In genomic region chr15:80533274-80533673, GRCm38 (mm10) we compare ENCODE assay signal across 29 mouse cellular contexts. TPM values are rescaled to one million over a fixed set of nuclear protein-coding genes. Genes with fewer than 3 reads are reported as not detected.
DNase-seq lines count a peak whose midpoint lies in the region; ATAC-seq and TF ChIP-seq lines count a peak whose summit lies in the region.
"Had no signal": no experiment of that assay in that cellular context is flagged by ENCODE, and none has a peak within 500 bp of the region (broad histone marks: within the 10 kb centered on the region; RNA-seq: fewer than 3 reads in every experiment).

No protein-coding gene starts in this region.

- WGBS in liver, embryonic 12.5 days (ENCODE audit: insufficient replicate concordance): 59% methylated on average over 6 of the region's 6 CpGs
- 68% methylated on average over 6 of the region's 6 CpGs for WGBS in liver, postnatal 0 days (ENCODE audit: insufficient replicate concordance)
- WGBS in macrophage (ENCODE audit: missing documents): 63% methylated on average over 6 of the region's 6 CpGs

- H3K79me2 ChIP-seq in macrophage (ENCODE audit: inconsistent target): no peaks in the 10 kb centered on the region

- CTCF ChIA-PET in Patski (lab: Charles Lee): no interaction called here

- peak overlapping the region; percentile 61; the same call in 1 of the 2 replicates for H3K9ac ChIP-seq in liver, embryonic 12.5 days
- no peak overlapping the region for H3K9ac ChIP-seq in liver, postnatal 0 days (replicated peaks)
- H3K9ac ChIP-seq: forebrain, embryonic 13.5 days; heart, embryonic 12.5 days; hindbrain, embryonic 14.5 days; limb, embryonic 15.5 days; midbrain, embryonic 12.5 days had no signal

- peak; percentile 33 to 40 for DNase-seq in frontal cortex, postnatal 36 days (ENCODE audit: low spot score in 2 of 2)
- no peak for DNase-seq in frontal cortex, postnatal 25 days (ENCODE audit: low spot score in 2 of 2)
- DNase-seq in liver, postnatal 0 days: no peak
- peak; percentile 20 for DNase-seq in Patski (ENCODE audit: low read depth, low spot score)
- DNase-seq in cerebellum, adult 18-20 months: no peak
- DNase-seq: adrenal gland, adult 8-10 months; B cell, adult 2 months; heart, postnatal 14 days; kidney, adult 9 months; kidney, postnatal 25 days had no signal

- no peak overlapping the region for H3K4me3 ChIP-seq in liver, embryonic 12.5 days
- no peak overlapping the region for H3K4me3 ChIP-seq in liver, postnatal 0 days (ENCODE audit: low read depth, low read length)
- no peak overlapping the region for H3K4me3 ChIP-seq in macrophage (ENCODE audit: inconsistent target)
- H3K4me3 ChIP-seq: forebrain, embryonic 13.5 days; heart, embryonic 12.5 days; limb, embryonic 15.5 days; midbrain, embryonic 12.5 days had no signal

- H3K4me2 ChIP-seq in liver, embryonic 12.5 days: peak overlapping the region; percentile 63; the same call in 1 of the 2 replicates
- no peak overlapping the region for H3K4me2 ChIP-seq in liver, postnatal 0 days (ENCODE audit: low read depth, low read length)
- H3K4me2 ChIP-seq: forebrain, embryonic 13.5 days; heart, embryonic 12.5 days; hindbrain, embryonic 14.5 days; limb, embryonic 15.5 days; midbrain, embryonic 12.5 days had no signal

- no peak for ATAC-seq in liver, embryonic 12.5 days
- no peak for ATAC-seq in liver, postnatal 0 days
- peak; percentile 48 for ATAC-seq in Patski
- no peak for ATAC-seq in activated CD4-positive, CD25-positive, alpha-beta regulatory T cell, adult 4 months
- ATAC-seq: forebrain, embryonic 13.5 days; lung, postnatal 0 days had no signal

- peaks cover 55% of the 10 kb centered on the region for H3K4me1 ChIP-seq in liver, embryonic 12.5 days
- peaks cover 16% of the 10 kb centered on the region for H3K4me1 ChIP-seq in liver, postnatal 0 days (ENCODE audit: insufficient read depth)
- H3K4me1 ChIP-seq: limb, embryonic 15.5 days had no signal

- no peaks in the 10 kb centered on the region for H3K9me3 ChIP-seq in liver, embryonic 12.5 days (replicated peaks)
- H3K9me3 ChIP-seq in liver, postnatal 0 days (ENCODE audit: low read length): no peaks in the 10 kb centered on the region
- H3K9me3 ChIP-seq: forebrain, embryonic 13.5 days; heart, embryonic 12.5 days; limb, embryonic 15.5 days; midbrain, embryonic 12.5 days had no signal

- in situ Hi-C loops in Patski (cut with MboI; ENCODE audit: low pct_unique_long_range_greater_than_20kb): no loop called here

- no peak for TF ChIP-seq EP300 in liver, postnatal 0 days (IDR thresholded peaks at IDR 0.05; ENCODE audit: low read depth)

- peak overlapping the region; percentile 93 for H3K27ac ChIP-seq in liver, embryonic 12.5 days
- H3K27ac ChIP-seq in liver, postnatal 0 days (ENCODE audit: low read depth): no peak overlapping the region
- H3K27ac ChIP-seq in macrophage: peak overlapping the region; percentile 21
- H3K27ac ChIP-seq: forebrain, embryonic 13.5 days; hindbrain, embryonic 14.5 days; limb, embryonic 15.5 days; midbrain, embryonic 12.5 days had no signal

- POLR2A ChIA-PET in Patski (lab: Charles Lee): no interaction called here

- no peaks in the 10 kb centered on the region for H3K36me3 ChIP-seq in liver, embryonic 12.5 days
- no peaks in the 10 kb centered on the region for H3K36me3 ChIP-seq in liver, postnatal 0 days (replicated peaks; ENCODE audit: insufficient read depth, low read length)
- H3K36me3 ChIP-seq in macrophage (ENCODE audit: inconsistent target): no peaks in the 10 kb centered on the region
- H3K36me3 ChIP-seq: heart, embryonic 12.5 days; limb, embryonic 15.5 days; midbrain, embryonic 12.5 days had no signal

- no peak for TF ChIP-seq CTCF in liver, postnatal 0 days (IDR thresholded peaks at IDR 0.05; ENCODE audit: low read depth)
- no peak for TF ChIP-seq CTCF in Patski (IDR thresholded peaks at IDR 0.05)

- peaks cover 6% of the 10 kb centered on the region; the same call in 1 of the 2 replicates for H3K27me3 ChIP-seq in liver, embryonic 12.5 days (replicated peaks)
- no peaks in the 10 kb centered on the region for H3K27me3 ChIP-seq in liver, postnatal 0 days (ENCODE audit: insufficient read depth, low read length)
- peaks cover 6% of the 10 kb centered on the region for H3K27me3 ChIP-seq in Patski
- H3K27me3 ChIP-seq: forebrain, embryonic 13.5 days; limb, embryonic 15.5 days had no signal

RNA-seq across cellular contexts. Expression of gene Enthd1, which starts 31.7 kb away (rescaled TPM):
- polyA plus RNA-seq in liver, embryonic 12.5 days (2016; fragmentation: Nextera tagmentation; extraction: Ambion mirVana): not detected in 2 replicates
- polyA plus RNA-seq in liver, postnatal 0 days (2015; fragmentation: Nextera tagmentation; extraction: Ambion mirVana): not detected in 2 replicates
- polyA plus RNA-seq in Patski (2021) (not detected), macrophage (2018) (not detected in 3 replicates)
- total RNA-seq in macrophage (2018; cell fraction: chromatin; rRNA removed): under 1 TPM in 1 of 26 experiments, not detected in 25; 0.21 TPM
- total RNA-seq in macrophage (2018; cell fraction: cytosol; rRNA removed): under 1 TPM in 11 of 26 experiments, not detected in 15; 0.05 to 0.17 (median 0.09) TPM
- total RNA-seq in macrophage (2018; cell fraction: nucleus; rRNA removed): under 1 TPM in 3 of 26 experiments, not detected in 23; 0.27 to 0.36 (median 0.28) TPM
- polyA plus RNA-seq in activated CD4-positive, CD25-positive, alpha-beta regulatory T cell, adult 4 months (2017; shearing (Covaris generic)): under 1 TPM in 1 of 2 experiments, not detected in 1; 0.38 TPM
- total RNA-seq: adrenal gland, adult 8-10 months; gastrocnemius, adult 8-10 months; granulocyte monocyte progenitor cell, adult 5-6 weeks; heart, postnatal 14 days; layer of hippocampus, postnatal 10 days; left cerebral cortex, postnatal 36 days; megakaryocyte progenitor cell, adult 5-6 weeks; monocyte, adult 5-6 weeks had no signal
- polyA plus RNA-seq: brain, embryonic 14.5 days; forebrain, embryonic 13.5 days; heart, embryonic 12.5 days; hindbrain, embryonic 14.5 days; intestine, embryonic 14.5 days; lung, postnatal 0 days; midbrain, embryonic 12.5 days; neural tube, embryonic 11.5 days; stomach, embryonic 16.5 days had no signal

RNA-seq across cellular contexts. Expression of gene Grap2, which starts 39.1 kb away (rescaled TPM):
- polyA plus RNA-seq in liver, embryonic 12.5 days (2016; fragmentation: Nextera tagmentation; extraction: Ambion mirVana): 28.9 and 29.0 TPM in 2 replicates
- polyA plus RNA-seq in liver, postnatal 0 days (2015; fragmentation: Nextera tagmentation; extraction: Ambion mirVana): 12.1 and 13.3 TPM in 2 replicates
- polyA plus RNA-seq in Patski (2021) (not detected), macrophage (2018) (0.42 to 1.1 TPM (median 0.66 TPM) in 3 replicates)
- 1 to 10 TPM in 13 of 26 experiments, under 1 TPM in 10, not detected in 3; 0.16 to 2.2 (median 1.1) TPM for total RNA-seq in macrophage (2018; cell fraction: chromatin; rRNA removed)
- 1 to 10 TPM in 9 of 26 experiments, under 1 TPM in 17; 0.23 to 1.6 (median 0.93) TPM for total RNA-seq in macrophage (2018; cell fraction: cytosol; rRNA removed)
- 1 to 10 TPM in 18 of 26 experiments, under 1 TPM in 8; 0.19 to 3.0 (median 1.2) TPM for total RNA-seq in macrophage (2018; cell fraction: nucleus; rRNA removed)
- polyA plus RNA-seq in activated CD4-positive, CD25-positive, alpha-beta regulatory T cell, adult 4 months (2017; shearing (Covaris generic)): 10 to 100 TPM; 43.4 to 46.5 TPM

Comparison
In these comparisons a context has a peak if more than half of its experiments do, and no peak if none do; other contexts are left out.
1. DNase-seq: peak in frontal cortex, postnatal 36 days (2 of 2) and Patski (single experiment); none in frontal cortex, postnatal 25 days (0 of 2), liver, postnatal 0 days (single experiment) and cerebellum, adult 18-20 months (0 of 2).